In genomic region chr7:67740796-67741195, GRCm38 (mm10) we compare ENCODE assay signal across 12 mouse cellular contexts. TPM values are rescaled to one million over a fixed set of nuclear protein-coding genes. Genes with fewer than 3 reads are reported as not detected.
A peak's percentile ranks its signal among the peaks of the same experiment; 100 is the strongest.
DNase-seq lines count a peak whose midpoint lies in the region; ATAC-seq and TF ChIP-seq lines count a peak whose summit lies in the region.
"Had no signal": no experiment of that assay in that cellular context is flagged by ENCODE, and none has a peak within 500 bp of the region (broad histone marks: within the 10 kb centered on the region; RNA-seq: fewer than 3 reads in every experiment).

No protein-coding gene starts in this region.

- no peak overlapping the region for H3K4me2 ChIP-seq in lung, embryonic 14.5 days
- H3K4me2 ChIP-seq in limb, embryonic 15.5 days: no peak overlapping the region
- H3K4me2 ChIP-seq: liver, embryonic 15.5 days had no signal

- no peak for TF ChIP-seq CTCF in lung, embryonic 14.5 days (IDR thresholded peaks at IDR 0.05; ENCODE audit: low read depth)
- TF ChIP-seq CTCF in lung, adult 2 months (IDR thresholded peaks at IDR 0.05; ENCODE audit: insufficient read depth, low read length): no peak
- TF ChIP-seq CTCF in layer of hippocampus, adult 2 months (conservative IDR thresholded peaks at IDR 0.05): no peak

- H3K27me3 ChIP-seq in lung, embryonic 14.5 days (ENCODE audit: insufficient read depth, low read length): no peaks in the 10 kb centered on the region
- H3K27me3 ChIP-seq in limb, embryonic 15.5 days: no peaks in the 10 kb centered on the region
- H3K27me3 ChIP-seq: liver, embryonic 15.5 days had no signal

- H3K9ac ChIP-seq in lung, embryonic 14.5 days: no peak overlapping the region
- no peak overlapping the region for H3K9ac ChIP-seq in limb, embryonic 15.5 days
- H3K9ac ChIP-seq: liver, embryonic 15.5 days had no signal

- TF ChIP-seq POLR2A in lung, adult 2 months (IDR thresholded peaks at IDR 0.05; ENCODE audit: borderline replicate concordance, extremely low read depth, low read depth, low read length): no peak

- peak; percentile 20 for DNase-seq in adrenal gland, postnatal 10 days
- no peak for DNase-seq in adrenal gland, postnatal 14 days
- DNase-seq in lung, embryonic 14.5 days: no peak
- no peak for DNase-seq in lung, adult 2 months
- peak; percentile 71 to 74 for DNase-seq in gastrocnemius, adult 8-10 months (ENCODE audit: low spot score in 2 of 2)
- no peak for DNase-seq in layer of hippocampus, adult 2 months (ENCODE audit: low spot score in 2 of 2)
- DNase-seq: cerebellum, adult 11 months; thymus, postnatal 4 days had no signal

- 0 out of 2 replicates have a peak overlapping the region, but pooled peaks have one; percentile 31 for H3K27ac ChIP-seq in lung, embryonic 14.5 days (ENCODE audit: low read depth)
- H3K27ac ChIP-seq in limb, embryonic 15.5 days: peak overlapping the region; percentile 54
- H3K27ac ChIP-seq in layer of hippocampus, adult 2 months: no peak overlapping the region
- H3K27ac ChIP-seq: liver, embryonic 15.5 days had no signal

- no peak overlapping the region for H3K4me3 ChIP-seq in lung, embryonic 14.5 days (ENCODE audit: low read depth, low read length)
- H3K4me3 ChIP-seq in lung, adult 2 months (replicated peaks; ENCODE audit: extremely low read depth, low read depth, low read length): no peak overlapping the region
- H3K4me3 ChIP-seq in limb, embryonic 15.5 days: no peak overlapping the region
- no peak overlapping the region for H3K4me3 ChIP-seq in layer of hippocampus, adult 2 months
- H3K4me3 ChIP-seq: liver, embryonic 15.5 days had no signal

- ATAC-seq in lung, embryonic 14.5 days (ENCODE audit: insufficient read depth): no peak
- ATAC-seq in limb, embryonic 15.5 days (ENCODE audit: insufficient number of reproducible peaks, low FRiP score, low TSS enrichment, low read depth): peak; percentile 55
- no peak for ATAC-seq in erythroid progenitor cell, adult 5-6 weeks (replicated peaks; ENCODE audit: low FRiP score, poor library complexity, severe bottlenecking)
- ATAC-seq: midbrain, embryonic 16.5 days had no signal

- H3K9me3 ChIP-seq in lung, embryonic 14.5 days (ENCODE audit: low read depth, low read length): no peaks in the 10 kb centered on the region
- no peaks in the 10 kb centered on the region for H3K9me3 ChIP-seq in limb, embryonic 15.5 days
- H3K9me3 ChIP-seq: liver, embryonic 15.5 days had no signal

- no peaks in the 10 kb centered on the region for H3K4me1 ChIP-seq in lung, embryonic 14.5 days (ENCODE audit: insufficient read depth)
- H3K4me1 ChIP-seq in lung, adult 2 months (ENCODE audit: control insufficient read depth, insufficient read depth, low read length): peaks cover 12% of the 10 kb centered on the region
- H3K4me1 ChIP-seq in limb, embryonic 15.5 days: peaks cover 24% of the 10 kb centered on the region

- WGBS in lung, embryonic 14.5 days: 71% methylated on average over 5 of the region's 5 CpGs
- 38% methylated on average over 5 of the region's 5 CpGs for WGBS in lung, adult 2 months
- 43% methylated on average over 5 of the region's 5 CpGs for WGBS in limb, embryonic 15.5 days

- no peaks in the 10 kb centered on the region for H3K36me3 ChIP-seq in lung, embryonic 14.5 days (ENCODE audit: insufficient read depth)
- no peaks in the 10 kb centered on the region for H3K36me3 ChIP-seq in limb, embryonic 15.5 days
- H3K36me3 ChIP-seq: liver, embryonic 15.5 days had no signal

RNA-seq across cellular contexts. Expression of gene Synm, which starts 18.7 kb away (rescaled TPM):
- 10 to 100 TPM in 1 of 2 experiments, 1 to 10 TPM in 1; 5.9 to 10.9 TPM for total RNA-seq in adrenal gland, postnatal 10 days (2021)
- total RNA-seq in adrenal gland, postnatal 14 days (2021): 8.9 and 10.2 TPM in 2 replicates
- 4.8 and 5.6 TPM in 2 replicates for polyA plus RNA-seq in lung, embryonic 14.5 days (2014; fragmentation: Nextera tagmentation; extraction: Ambion mirVana)
- polyA plus RNA-seq in lung, adult 2 months (2012; rRNA removed): 14.0 and 17.2 TPM in 2 replicates
- total RNA-seq in gastrocnemius, adult 8-10 months (2022): 100 to 1,000 TPM; 268 to 577 (median 411) TPM
- 1.8 TPM in 2 replicates for polyA plus RNA-seq in limb, embryonic 15.5 days (2015; fragmentation: Nextera tagmentation; extraction: Ambion mirVana)
- 10 to 100 TPM; 18.7 to 22.2 TPM for total RNA-seq in layer of hippocampus, adult 2 months (2021)
- 0.42 TPM in 1 of 2 replicates, not detected in the other for total RNA-seq in erythroid progenitor cell, adult 5-6 weeks (2015; ENCODE audit: low replicate concordance)
- total RNA-seq in erythroid progenitor cell, adult 5-6 weeks (2017; ENCODE audit: low replicate concordance): not detected in 2 replicates

Comparison
In these comparisons a context has a peak if more than half of its experiments do, and no peak if none do; other contexts are left out.
1. DNase-seq: peak in adrenal gland, postnatal 10 days (single experiment) and gastrocnemius, adult 8-10 months (2 of 2); none in adrenal gland, postnatal 14 days (single experiment), lung, embryonic 14.5 days (single experiment), lung, adult 2 months (single experiment) and layer of hippocampus, adult 2 months (0 of 2).
2. RNA of gene Synm, which starts 18.7 kb away (total RNA-seq): 268 to 577 TPM in gastrocnemius, adult 8-10 months; 18.7 to 22.2 TPM in layer of hippocampus, adult 2 months, 5.9 to 10.9 TPM in adrenal gland, postnatal 10 days, 8.9 to 10.2 TPM in adrenal gland, postnatal 14 days and 0.42 TPM in erythroid progenitor cell, adult 5-6 weeks; every median in the first group is over 10 times any median in the second.